Mouse (Mus musculus) adrenal gland, postnatal 36 days (tissue): ENCODE results near the gene Camkk2. TPM values are rescaled to one million over a fixed set of nuclear protein-coding genes. Genes with fewer than 3 reads are reported as not detected.

ENCODE experiments used
- DNase-seq, 2 experiments: peaks; one replicate each; pipeline ENCODE4 v3.0.0; 2021; ENCODE audit warnings: mixed read lengths in 1 of 2
- total RNA-seq, 2 experiments: library from RNA; stranded (reverse); gene quantifications; 2 replicates each; pipeline ENCODE4 v1.2.3; 2021

The Camkk2 gene
- total RNA-seq, 2 experiments from 2014 or later = 25.3 to 25.9 TPM

DNA sequence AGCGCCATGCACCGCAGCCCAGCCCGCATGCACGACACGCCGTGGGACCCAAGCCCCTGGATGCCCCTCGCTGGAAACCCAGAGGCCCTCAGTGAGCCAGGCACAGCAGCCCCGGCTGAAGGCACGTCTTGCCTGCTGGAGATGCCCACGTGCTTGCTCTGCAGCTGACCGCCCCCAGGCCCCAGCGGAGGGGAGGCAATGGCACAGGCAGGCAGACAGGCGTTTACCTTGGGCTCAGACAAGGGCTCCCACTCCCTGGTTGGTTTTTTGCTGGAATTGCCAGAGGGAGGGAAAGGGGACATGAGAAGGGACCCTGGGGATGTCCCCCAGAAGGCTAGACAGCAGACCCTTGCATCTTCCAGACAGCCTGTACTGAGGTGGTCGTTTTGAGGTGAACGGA is 42.4 kb downstream of the Camkk2 start:
- DNase-seq = no peak

DNA sequence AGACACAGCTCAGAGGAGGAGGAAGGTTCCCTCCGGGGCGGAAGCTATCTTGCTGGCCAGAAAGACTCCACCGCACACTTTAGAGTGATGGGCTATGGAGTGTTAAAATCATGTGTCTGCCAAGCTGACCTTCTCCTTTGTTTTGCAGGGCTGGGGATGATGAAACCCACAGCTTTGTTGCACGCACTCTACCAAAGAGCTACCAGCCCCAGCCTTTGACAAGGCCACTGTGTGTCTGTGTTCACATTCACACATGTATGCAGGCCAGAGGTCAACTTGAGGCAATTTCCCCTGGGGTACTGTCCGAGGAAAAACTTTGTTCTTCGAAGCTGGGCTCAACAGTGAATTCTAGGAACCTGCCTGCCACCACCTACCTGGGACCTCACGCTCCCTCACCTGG is 43.4 kb downstream of the Camkk2 start:
- no peak for DNase-seq

DNA sequence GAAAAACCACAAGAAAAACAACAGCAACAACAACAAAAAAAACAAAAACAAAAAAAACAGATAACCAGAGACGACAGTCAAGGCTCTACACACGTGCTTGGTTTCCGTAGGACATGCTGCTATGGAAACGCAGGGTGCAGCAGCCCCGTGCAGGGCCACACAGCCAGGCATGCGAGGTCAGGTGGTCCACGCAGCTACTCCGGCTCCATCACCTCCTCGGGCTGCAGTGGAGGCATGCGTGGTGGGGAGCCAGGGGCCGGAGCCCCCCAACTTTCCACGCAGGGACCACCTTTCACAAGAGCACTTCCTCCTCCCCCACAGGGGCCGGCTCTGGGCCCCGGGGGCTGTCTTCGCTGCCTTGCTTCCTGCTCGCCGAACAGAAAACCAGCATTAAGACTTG is 45.3 kb downstream of the Camkk2 start:
- no peak for DNase-seq

DNA sequence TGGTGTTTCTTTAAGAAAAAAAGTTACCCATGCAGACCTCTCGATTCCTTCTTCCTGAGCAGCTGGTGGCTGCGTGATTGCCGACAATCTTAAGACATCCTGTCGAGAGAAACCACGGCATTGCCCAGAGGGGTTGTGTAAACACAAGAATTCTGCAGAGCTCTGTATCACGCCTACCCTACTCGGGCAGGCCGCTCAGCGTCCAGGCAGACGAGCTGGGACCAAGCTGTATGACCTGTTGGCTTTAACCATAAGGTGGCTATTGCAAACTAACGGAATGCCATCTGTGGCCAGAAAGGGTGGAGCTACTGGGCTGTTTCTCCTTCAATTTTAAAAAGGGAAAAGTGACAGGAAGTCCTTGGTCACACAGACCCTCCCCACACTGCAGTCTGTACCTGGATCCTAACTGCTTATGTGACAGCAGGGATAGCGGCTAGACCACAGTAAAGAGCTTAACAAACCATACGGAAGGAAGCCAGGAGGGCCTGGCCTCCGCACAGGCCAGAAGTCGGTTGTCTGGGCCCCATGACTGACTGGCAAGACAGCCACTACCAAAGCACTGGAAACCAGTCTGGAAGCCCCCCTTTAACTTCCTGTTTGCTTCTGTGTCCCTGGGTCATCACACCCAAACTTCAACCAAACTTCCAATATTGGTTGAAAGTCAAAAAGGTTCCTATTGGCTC is 47.1 kb downstream of the Camkk2 start:
- peak; percentile 7 to 32 for DNase-seq

GRCm38 (mm10) chr5:122731321-122731720 is 47.9 kb downstream of the Camkk2 start:
- peak; percentile 69 to 83 for DNase-seq

- DNase-seq = no peak
Measured at GRCm38 (mm10) chr5:122730776-122731175, 48.4 kb downstream of the Camkk2 start.

DNA sequence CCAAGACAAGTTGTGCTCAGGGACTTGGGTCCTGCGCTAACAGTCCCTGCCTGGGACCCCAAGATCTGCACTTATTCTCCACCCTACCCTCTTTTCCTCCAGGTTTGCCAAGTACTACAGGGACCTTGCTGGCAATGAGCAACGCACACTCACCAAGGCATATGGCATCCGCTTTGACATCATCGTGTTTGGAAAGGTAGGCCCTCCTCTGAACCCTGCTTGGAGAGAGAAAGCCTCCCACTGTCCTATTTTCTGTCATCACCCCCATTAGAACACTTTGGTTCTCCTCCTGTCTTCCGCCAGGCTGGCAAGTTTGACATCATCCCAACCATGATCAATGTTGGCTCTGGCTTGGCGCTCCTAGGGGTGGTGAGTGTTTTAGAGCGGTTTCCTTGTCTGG is 52.1 kb downstream of the Camkk2 start:
- no peak for DNase-seq

GRCm38 (mm10) chr5:122726595-122726994 is 52.6 kb downstream of the Camkk2 start:
- DNase-seq = no peak

DNA sequence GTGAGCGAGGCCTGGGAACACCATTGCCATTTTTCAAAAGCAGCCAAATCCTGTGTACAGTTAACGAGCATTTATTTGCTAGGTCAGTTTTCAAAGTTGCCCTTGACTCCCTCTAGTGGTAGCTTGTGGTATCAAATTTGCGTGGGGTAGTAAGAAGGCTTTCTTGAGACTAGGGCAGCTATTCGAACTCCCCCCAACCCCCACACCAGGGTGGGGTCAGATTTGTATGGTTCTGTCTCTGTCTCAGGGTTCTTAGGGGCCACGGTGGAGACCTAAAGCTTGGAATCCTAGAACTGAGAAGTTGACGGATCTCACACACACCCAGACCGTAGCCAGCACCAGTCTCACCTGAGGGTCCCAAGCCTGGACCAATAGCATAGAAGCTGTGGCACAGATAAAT is 53.1 kb downstream of the Camkk2 start:
- DNase-seq = peak; percentile 33 to 62

DNA sequence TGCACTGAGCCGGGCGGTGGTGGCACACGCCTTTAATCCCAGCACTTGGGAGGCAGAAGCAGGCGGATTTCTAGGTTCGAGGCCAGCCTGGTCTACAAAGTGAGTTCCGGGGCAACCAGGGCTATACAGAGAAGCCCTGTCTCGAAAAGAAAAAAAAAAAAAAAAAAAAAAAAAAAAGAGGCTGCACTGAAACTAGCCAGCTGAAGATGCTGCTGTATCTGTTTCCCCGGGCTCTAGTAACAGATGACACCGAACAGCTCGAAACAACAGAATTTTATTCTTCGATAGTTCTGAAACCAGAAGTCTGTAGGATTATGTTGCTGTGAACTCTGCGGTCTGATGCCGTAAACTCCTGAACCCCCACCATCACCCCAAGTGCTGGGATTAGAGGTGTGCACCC is 53.8 kb downstream of the Camkk2 start:
- DNase-seq = no peak

DNA sequence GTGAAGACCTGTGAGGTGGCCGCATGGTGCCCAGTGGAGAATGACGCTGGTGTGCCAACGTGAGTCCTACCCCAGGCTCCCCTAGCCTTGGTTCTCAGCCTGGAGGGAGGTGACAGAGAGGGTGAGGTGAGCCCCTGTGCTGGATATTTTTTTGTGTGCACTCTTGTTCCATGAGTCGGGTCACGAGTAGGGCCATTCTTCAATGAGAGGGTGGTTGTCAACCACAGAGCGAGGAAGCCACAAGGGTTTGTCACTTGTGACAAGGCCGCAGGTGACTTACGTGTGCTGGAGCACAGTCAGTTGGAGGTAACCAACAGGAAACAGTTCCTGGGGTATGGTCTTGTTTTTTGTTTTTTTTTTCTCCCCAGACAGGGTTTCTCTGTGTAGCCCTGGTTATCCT is 60.0 kb downstream of the Camkk2 start:
- DNase-seq = no peak

DNA sequence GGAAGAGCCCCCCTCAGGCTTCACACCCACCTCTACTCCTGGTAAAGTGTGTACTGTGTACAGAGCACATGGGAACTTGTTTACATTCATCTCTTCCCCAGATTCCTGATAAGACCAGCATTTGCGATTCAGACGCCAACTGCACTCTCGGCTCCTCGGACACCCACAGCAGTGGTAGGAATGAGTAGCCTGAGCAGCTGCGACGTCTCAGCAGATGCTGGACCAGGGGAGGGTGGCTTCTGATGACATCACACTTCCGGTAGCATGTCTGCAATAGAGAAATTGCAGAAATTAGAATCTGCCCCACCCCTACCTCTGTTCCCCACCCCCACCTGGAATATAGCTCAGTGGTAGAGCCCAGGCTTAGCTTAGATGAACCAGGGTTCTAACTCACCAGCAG is 60.8 kb downstream of the Camkk2 start:
- no peak for DNase-seq

DNA sequence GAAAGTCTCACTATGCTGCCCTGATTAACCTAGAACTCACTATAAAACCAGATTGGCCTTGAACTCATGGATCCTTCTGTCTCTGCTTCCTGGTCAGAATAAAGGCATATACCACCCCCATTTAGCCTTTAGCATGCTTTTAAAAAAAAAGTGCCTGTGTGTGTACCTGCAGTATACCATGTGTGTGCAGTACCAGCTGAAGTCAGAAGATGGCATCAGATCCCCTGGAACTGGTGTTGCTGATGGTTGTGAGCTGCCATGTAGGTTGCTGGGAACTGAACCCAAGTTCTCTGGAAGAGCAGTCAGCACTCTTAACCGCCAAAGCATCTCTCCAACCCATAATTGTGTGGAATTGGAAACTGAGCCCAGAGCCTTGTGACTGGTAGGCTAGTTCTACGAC is 62.4 kb downstream of the Camkk2 start:
- DNase-seq = no peak

DNA sequence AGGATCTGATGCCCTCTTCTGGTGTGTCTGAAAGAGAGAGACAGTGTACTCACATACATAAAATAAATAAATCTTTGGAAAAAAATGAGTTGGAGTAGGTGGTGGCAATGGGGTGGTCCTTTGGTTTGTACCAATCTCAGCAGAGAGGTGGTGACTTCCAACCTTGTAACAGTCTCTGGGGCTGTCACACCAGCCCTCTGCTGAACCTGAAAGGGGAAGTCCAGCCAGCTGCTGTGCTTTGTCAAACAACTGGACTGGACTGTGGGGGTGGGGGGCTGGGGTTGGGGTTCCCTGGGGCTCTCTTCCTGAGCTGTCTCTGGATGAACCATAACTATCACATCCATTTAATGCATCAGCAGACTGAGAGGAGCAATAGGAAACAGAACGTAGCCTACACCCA is 63.5 kb downstream of the Camkk2 start:
- no peak for DNase-seq

- DNase-seq = no peak
Measured at GRCm38 (mm10) chr5:122708819-122709218, 70.4 kb downstream of the Camkk2 start.

GRCm38 (mm10) chr5:122707276-122708181 is 71.7 kb downstream of the Camkk2 start, which contains the start of gene P2rx4:
Gene P2rx4 (plus strand): TSS chr5:122707544.
- DNase-seq = peak; percentile 88 to 91

- DNase-seq = no peak
Measured at GRCm38 (mm10) chr5:122706917-122707275, 72.3 kb downstream of the Camkk2 start.

DNA sequence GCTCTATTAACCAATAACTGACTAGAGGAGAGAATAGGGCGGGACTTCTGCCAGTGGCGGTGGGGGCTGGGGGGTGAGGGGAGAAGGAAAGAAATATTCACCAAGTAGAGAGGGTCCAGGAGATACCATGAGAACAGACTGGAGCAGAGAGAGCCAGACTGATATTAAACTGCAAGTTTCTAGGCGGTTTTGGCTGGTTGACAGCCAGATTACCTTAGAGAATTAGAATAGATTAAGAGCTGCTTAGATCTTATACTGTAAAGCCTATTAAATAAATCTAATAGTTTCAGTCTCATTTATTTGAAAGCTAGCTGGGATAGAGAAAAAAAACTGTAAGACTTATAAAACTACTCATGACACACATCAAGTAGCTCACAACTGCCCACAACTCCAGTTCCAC is 74.0 kb downstream of the Camkk2 start:
- no peak for DNase-seq

DNA sequence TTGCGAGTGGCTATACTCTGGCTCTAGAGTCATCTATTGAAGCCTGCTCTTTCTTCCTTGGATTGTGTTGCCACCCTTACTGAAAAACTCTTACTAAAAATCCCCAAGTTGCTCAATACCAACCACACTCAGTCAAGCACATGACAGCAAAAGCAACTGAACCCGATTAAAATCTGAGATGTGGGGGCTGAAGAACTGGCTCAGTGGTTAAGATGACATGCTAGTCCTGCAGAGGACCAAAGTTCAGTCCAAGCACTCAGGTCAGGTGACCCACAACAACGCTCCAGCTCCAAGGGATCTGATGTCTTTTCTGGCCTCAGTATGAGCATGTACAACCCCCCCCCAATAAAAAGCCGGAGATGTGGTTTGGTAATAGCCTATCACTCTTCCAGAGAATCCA is 74.6 kb downstream of the Camkk2 start:
- no peak for DNase-seq

DNA sequence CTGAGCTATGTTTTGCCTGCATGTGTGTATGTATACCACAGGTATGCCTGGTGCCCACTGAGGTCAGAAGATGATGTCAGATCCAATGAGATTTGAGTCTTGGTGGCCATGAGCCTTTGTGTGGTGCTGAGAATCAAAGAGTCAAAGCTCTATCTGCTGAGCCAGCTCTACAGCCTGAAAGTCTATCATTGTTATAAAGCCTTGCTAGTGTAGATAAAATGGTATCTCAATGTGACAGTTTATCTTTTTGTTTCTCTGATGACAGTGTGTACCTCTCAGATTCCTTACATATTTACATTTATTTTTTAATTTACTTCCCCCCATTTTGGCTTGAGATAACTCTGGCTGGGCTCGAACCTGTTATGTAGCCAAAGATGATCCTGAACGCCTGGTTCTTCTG is 75.6 kb downstream of the Camkk2 start:
- DNase-seq = no peak

- DNase-seq = no peak
Measured at GRCm38 (mm10) chr5:122702156-122702555, 77.1 kb downstream of the Camkk2 start.

- no peak for DNase-seq
Measured at GRCm38 (mm10) chr5:122700837-122701212, 78.4 kb downstream of the Camkk2 start.

DNA sequence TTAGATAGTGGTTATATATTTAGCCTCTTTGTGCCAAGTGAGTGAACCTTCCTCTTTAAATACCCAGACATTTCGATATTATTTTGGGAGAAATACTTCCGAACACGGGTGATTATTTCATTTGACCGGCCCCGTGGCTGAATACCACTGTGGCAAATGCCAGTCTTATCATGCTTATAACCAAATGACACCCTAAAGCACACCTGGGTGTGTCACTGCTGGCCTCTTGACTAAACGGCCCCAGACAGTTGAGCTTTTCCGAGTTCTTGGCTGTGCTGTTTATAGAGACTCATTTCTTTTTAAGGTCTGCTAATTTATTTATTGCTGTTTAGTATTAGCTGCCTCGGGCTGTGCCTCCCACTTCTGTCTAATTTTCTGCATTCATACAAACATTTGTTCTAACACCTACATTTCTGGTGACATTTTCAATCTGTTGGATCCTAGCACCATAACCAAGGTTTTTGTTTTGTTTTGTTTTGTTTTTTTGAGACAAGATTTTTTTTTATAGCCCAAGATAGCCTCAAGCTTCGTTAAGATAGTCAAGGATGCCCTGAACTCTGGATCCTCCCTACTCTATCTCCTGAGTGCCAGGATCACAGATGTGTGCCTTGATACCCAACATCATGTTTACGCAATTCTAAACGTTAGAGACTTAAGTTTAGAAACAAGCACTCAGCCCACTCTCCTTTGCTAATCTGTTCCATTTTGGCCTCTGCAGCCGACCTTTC is 78.9 kb downstream of the Camkk2 start:
- no peak for DNase-seq
